Mouse (Mus musculus) ovary, postnatal 14 days (tissue): ENCODE data around the gene Cd9.

Experiments used
- DNase-seq: peaks from one replicate; pipeline ENCODE4 v3.0.0; 2022; ENCODE audit warnings: low spot score

Cd9 gene

GRCm38 (mm10) chr6:125473939-125474338 is 20.7 kb downstream of the Cd9 start:
- DNase-seq, result no peak

- no peak for DNase-seq
Observed at GRCm38 (mm10) chr6:125473321-125473721, 21.3 kb downstream of the Cd9 start.

DNA sequence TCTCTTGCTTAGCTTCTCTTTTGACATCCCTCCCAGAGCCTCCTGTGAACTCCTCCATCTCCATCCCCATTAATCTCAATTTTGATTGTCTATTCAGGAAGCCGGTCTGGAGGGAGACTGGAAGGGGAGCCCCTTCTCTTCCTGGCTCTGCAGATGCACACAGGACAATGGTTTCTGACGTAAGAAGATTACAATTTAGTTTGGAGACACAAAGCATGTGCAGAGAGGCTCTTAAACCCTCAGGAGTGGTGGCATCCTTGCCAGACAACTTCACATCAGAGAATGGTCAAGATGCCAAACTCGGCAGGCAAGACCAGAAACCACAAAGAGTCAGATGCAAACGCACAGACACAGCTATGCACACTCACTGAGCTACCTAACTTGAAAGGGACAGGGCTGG is 22.7 kb downstream of the Cd9 start:
- DNase-seq, result no peak

- no peak for DNase-seq
Observed at GRCm38 (mm10) chr6:125471326-125471725, 23.3 kb downstream of the Cd9 start.

GRCm38 (mm10) chr6:125470616-125471015 is 24.0 kb downstream of the Cd9 start:
- DNase-seq, result no peak

DNA sequence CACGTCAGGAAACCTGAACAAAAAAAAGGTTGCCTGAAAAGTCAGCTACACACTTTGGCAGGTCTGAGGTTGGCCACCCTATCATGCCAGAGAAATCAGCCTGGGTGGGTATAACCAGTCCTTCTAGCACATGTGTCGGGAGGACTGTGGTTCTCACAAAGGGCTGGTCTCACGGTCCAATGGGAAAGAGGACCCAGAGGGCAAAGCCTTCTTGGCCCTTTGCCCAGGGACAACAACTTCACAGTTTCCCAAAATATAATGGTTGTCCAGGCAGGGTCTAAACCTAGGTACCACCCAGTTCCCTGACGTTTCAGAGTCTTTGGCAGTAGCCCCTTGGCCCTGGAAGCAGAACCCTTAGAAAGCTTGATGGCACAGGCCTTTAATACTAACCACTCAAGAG is 25.4 kb downstream of the Cd9 start:
- DNase-seq, result no peak

GRCm38 (mm10) chr6:125468179-125468960 is 26.2 kb downstream of the Cd9 start:
- DNase-seq, result no peak

- no peak for DNase-seq
Observed at GRCm38 (mm10) chr6:125467301-125467715, 27.3 kb downstream of the Cd9 start.

DNA sequence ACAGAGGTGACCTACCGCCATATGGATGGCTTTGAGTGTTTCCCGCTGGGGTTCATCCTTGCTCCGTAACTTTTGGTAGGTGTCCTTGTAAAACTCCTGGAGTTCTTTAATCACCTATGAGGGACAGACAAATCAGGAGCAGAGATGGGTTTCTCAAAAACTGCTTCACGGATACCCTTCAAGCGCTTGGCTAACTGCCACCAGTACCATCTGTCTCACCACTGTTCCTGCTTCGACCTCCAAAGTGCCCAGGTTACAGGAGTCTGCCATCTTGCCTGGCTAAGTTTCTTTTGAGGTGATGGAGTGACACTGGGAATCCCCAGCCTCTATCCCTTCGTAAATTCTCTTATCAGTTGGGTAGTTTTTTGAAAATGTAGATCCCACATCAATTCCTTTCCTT is 32.3 kb downstream of the Cd9 start:
- no peak for DNase-seq

GRCm38 (mm10) chr6:125461788-125462187 is 32.8 kb downstream of the Cd9 start:
- DNase-seq, result no peak

DNA sequence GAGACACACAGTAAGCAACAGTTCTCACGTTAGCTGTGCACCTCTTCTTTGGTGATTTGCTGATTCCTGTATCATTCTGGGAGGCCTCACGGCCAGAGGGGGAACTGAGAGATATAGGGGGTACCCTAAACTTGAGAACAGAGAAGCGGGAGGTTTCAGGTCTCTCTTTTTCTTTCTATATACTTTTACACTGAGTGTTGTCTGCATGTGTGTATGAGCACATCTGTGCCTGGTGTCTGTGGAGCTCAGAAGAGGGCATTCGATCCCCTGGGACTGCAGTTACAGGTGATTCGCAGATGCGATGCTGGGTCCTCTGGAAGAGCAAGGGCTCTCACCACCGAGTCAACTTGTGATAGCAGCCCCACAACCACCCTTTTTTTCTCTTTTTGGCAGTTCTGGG is 33.3 kb downstream of the Cd9 start:
- no peak for DNase-seq

DNA sequence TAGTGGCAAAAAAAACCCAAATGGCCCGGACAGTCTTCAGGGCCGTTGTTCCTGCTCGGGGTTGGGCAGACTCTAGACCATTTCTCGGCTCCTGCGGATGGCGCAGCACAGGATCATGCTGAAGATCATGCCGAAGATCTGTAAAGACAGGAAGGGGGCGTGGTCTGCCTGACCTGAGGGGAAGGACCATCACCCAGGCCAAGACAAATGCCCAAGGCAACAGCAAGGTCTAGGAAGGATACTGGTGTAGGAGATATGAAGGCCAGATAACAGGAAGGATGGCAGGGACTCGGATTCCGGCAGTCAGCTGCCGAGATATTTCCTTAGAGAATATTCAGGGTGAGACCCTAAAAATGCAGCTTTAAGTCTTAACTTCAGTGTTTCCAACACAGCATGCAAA is 34.0 kb downstream of the Cd9 start:
- no peak for DNase-seq

DNA sequence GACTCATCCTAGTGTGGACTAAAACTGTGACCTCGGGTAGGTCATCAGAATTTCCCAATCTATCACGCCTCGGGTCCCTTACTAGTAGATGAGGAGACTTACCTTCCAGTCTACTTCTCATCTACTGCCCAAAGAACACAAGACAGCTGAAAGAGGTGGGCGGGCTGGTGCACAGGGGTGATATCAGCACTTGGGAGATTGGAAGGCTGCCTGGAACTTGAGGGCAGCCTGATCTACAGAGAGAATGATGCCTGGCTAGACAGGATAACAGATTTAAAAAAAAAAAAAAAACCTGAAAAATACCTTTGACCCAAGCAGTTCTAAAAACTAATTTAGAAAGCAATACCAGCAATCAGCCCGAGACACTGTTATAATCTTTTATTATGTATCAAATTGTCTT is 34.7 kb downstream of the Cd9 start:
- no peak for DNase-seq

GRCm38 (mm10) chr6:125455806-125456520 is 38.6 kb downstream of the Cd9 start:
- no peak for DNase-seq

- no peak for DNase-seq
Observed at GRCm38 (mm10) chr6:125454731-125455130, 39.9 kb downstream of the Cd9 start.

GRCm38 (mm10) chr6:125454299-125454698 is 40.3 kb downstream of the Cd9 start:
- no peak for DNase-seq

- DNase-seq, result no peak
Observed at GRCm38 (mm10) chr6:125447660-125448059, 46.9 kb downstream of the Cd9 start.

- DNase-seq, result no peak
Observed at GRCm38 (mm10) chr6:125447205-125447604, 47.4 kb downstream of the Cd9 start.

- no peak for DNase-seq
Observed at GRCm38 (mm10) chr6:125445381-125445780, 49.2 kb downstream of the Cd9 start.

GRCm38 (mm10) chr6:125442591-125442990 is 52.0 kb downstream of the Cd9 start:
- no peak for DNase-seq

GRCm38 (mm10) chr6:125436753-125437152 is 57.8 kb downstream of the Cd9 start:
- no peak for DNase-seq

DNA sequence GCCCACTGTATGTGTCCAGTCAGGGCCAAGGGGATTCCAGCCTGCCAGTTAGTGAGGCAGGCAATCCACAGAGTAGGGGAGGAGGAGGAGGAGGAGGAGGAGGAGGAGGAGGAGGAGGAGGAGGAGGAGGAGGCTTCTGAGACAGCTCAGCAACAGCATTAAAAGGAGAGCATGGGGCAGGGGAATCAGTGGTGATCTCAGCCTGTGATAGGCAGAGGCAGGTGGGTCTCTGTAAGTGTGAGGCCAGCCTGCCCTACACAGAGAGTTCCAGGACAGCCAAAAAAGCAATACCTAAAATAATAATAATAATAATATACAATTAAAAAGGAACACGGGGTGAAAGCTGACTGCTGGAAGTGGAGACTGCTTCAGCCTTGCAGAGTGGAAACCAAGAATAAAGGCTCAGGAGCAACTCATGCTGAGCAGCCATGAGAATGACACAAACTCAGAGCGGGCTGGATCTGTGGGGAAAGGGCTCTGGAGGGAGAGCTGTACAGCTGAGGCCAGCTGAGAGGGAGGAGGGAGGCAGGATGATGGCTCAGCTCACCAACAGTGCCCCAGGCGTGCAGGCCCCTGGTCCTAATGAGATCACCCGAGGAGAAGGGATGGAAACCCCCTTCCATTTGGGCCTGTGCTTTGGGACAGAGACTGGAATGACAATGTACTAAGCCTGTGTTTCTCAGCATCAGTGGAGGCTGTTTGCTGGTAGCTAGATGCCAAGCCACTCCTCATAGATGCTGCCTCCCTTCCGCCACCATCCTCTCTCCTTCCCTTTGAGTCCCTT is 59.7 kb downstream of the Cd9 start:
- no peak for DNase-seq
